ENCODE assay signal across 8 mouse cellular contexts in the genomic region with DNA sequence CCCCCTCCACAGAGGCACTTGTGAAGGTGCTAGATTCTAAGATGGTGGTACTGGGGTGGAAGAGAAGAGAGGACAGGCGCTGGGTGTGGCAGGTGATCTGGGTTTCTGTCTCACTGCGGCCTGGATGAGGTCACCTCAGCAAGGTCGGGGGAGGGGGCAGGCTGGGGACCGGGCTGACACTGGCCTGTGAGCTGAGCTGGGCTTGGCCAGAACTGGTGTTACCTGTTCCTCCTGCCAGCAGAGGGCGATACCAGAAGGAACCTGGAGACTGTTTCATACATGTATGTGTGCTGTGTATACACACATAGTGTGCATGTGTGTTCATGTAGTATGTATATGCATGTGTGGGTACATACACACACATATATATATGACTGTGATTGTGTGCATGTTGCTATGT. TPM values are rescaled to one million over a fixed set of nuclear protein-coding genes. Genes with fewer than 3 reads are reported as not detected.
A peak's percentile ranks its signal among the peaks of the same experiment; 100 is the strongest.
DNase-seq lines count a peak whose midpoint lies in the region; ATAC-seq lines count a peak whose summit lies in the region.
"Had no signal": no experiment of that assay in that cellular context is flagged by ENCODE, and none has a peak within 500 bp of the region (broad histone marks: within the 10 kb centered on the region; RNA-seq: fewer than 3 reads in every experiment).

No protein-coding gene starts in this region.

- H3K4me1 ChIP-seq in neural tube, embryonic 15.5 days, result peaks cover 22% of the 10 kb centered on the region
- H3K4me1 ChIP-seq in embryonic facial prominence, embryonic 14.5 days (ENCODE audit: control insufficient read depth, insufficient read depth, low read length), result peaks cover 25% of the 10 kb centered on the region

- ATAC-seq in neural tube, embryonic 15.5 days (ENCODE audit: low FRiP score), result no peak
- ATAC-seq in embryonic facial prominence, embryonic 14.5 days (ENCODE audit: low read depth), result 0 out of 2 replicates have a peak, but pooled peaks have one; percentile 7

- H3K27ac ChIP-seq in neural tube, embryonic 15.5 days (replicated peaks), result no peak overlapping the region
- peak overlapping the region; percentile 78; the same call in 1 of the 2 replicates for H3K27ac ChIP-seq in embryonic facial prominence, embryonic 14.5 days (replicated peaks; ENCODE audit: low read depth, low read length)
- H3K27ac ChIP-seq: heart, embryonic 13.5 days had no signal

- 0 out of 2 replicates have a peak, but pooled peaks cover 3% of the 10 kb centered on the region for H3K27me3 ChIP-seq in neural tube, embryonic 15.5 days (replicated peaks)
- H3K27me3 ChIP-seq in embryonic facial prominence, embryonic 14.5 days (replicated peaks; ENCODE audit: control insufficient read depth, insufficient read depth, low read length), result no peaks in the 10 kb centered on the region

- H3K9me3 ChIP-seq in neural tube, embryonic 15.5 days (replicated peaks), result peaks cover 6% of the 10 kb centered on the region; the same call in 1 of the 2 replicates
- peaks cover 8% of the 10 kb centered on the region; the same call in 1 of the 2 replicates for H3K9me3 ChIP-seq in embryonic facial prominence, embryonic 14.5 days (ENCODE audit: control insufficient read depth, low read length)

- H3K4me3 ChIP-seq in neural tube, embryonic 15.5 days (replicated peaks), result no peak overlapping the region
- no peak overlapping the region for H3K4me3 ChIP-seq in embryonic facial prominence, embryonic 14.5 days (ENCODE audit: low read depth, low read length)
- H3K4me3 ChIP-seq: heart, embryonic 13.5 days had no signal

- WGBS in neural tube, embryonic 15.5 days, result 58% methylated on average over 5 of the region's 5 CpGs
- WGBS in embryonic facial prominence, embryonic 14.5 days, result 49% methylated on average over 5 of the region's 5 CpGs

- no peaks in the 10 kb centered on the region for H3K36me3 ChIP-seq in neural tube, embryonic 15.5 days
- no peaks in the 10 kb centered on the region for H3K36me3 ChIP-seq in embryonic facial prominence, embryonic 14.5 days (ENCODE audit: control insufficient read depth, insufficient read depth, low read length)
- H3K36me3 ChIP-seq: heart, embryonic 13.5 days had no signal

- peak; percentile 35 for DNase-seq in neural tube, embryonic 10.5 days (ENCODE audit: extremely low spot score, low spot score)
- peak; percentile 42 for DNase-seq in adipocyte (ENCODE audit: low spot score)
- DNase-seq in embryonic facial prominence, embryonic 14.5 days (ENCODE audit: low spot score), result no peak
- peak; percentile 43 for DNase-seq in liver
- peak; percentile 62 for DNase-seq in naive thymus-derived CD4-positive, alpha-beta T cell, adult 2 months (ENCODE audit: low read depth)
- no peak for DNase-seq in yolk sac, embryonic 10.5 days (ENCODE audit: low spot score)

- H3K4me2 ChIP-seq in neural tube, embryonic 15.5 days, result no peak overlapping the region
- no peak overlapping the region for H3K4me2 ChIP-seq in embryonic facial prominence, embryonic 14.5 days (ENCODE audit: low read depth, low read length)
- H3K4me2 ChIP-seq: heart, embryonic 13.5 days had no signal

- no peak overlapping the region for H3K9ac ChIP-seq in neural tube, embryonic 15.5 days (replicated peaks)
- no peak overlapping the region for H3K9ac ChIP-seq in embryonic facial prominence, embryonic 14.5 days (ENCODE audit: low read depth, low read length)
- H3K9ac ChIP-seq: heart, embryonic 13.5 days had no signal

RNA-seq across cellular contexts. Expression of gene Sept9, which starts 23.2 kb away (rescaled TPM):
- 92.2 and 119 TPM in 2 replicates for polyA plus RNA-seq in neural tube, embryonic 15.5 days (2015; fragmentation: Nextera tagmentation; extraction: Ambion mirVana)
- polyA plus RNA-seq in embryonic facial prominence, embryonic 14.5 days (2014; fragmentation: Nextera tagmentation; extraction: Ambion mirVana), result 115 and 138 TPM in 2 replicates

Comparison
In these comparisons a context has a peak if more than half of its experiments do, and no peak if none do; other contexts are left out.
1. DNase-seq: peak in neural tube, embryonic 10.5 days (single experiment), adipocyte (single experiment), liver (single experiment) and naive thymus-derived CD4-positive, alpha-beta T cell, adult 2 months (single experiment); none in embryonic facial prominence, embryonic 14.5 days (single experiment) and yolk sac, embryonic 10.5 days (single experiment).